Mouse (Mus musculus) embryonic facial prominence, embryonic 14.5 days (tissue): ENCODE measurements at regions not wholly inside any gene's neighbourhood (a gene's known extent, or its start where the extent isn't known, plus 50 kb on each side); places are given as distances from the start of the nearest gene placed in this dataset.

Experiments used
- ATAC-seq: fragments of 200-750 bp; cut with Nextera tagmentation; 2 replicates; pipeline ENCODE4 v1.8.0; 2017; ENCODE audit warnings: low read depth, moderate number of reproducible peaks, moderate TSS enrichment
- DNase-seq: peaks from one replicate; pipeline ENCODE4 v3.0.0-alpha.2; 2015; ENCODE audit warnings: low spot score
- H3K27ac ChIP-seq: fragments of 300-500 bp; sonication (generic); replicated peaks from 2 replicates; pipeline ENCODE4 v1.5.1; 2014; ENCODE audit warnings: low read depth, mild to moderate bottlenecking, low read length, moderate library complexity
- H3K27me3 ChIP-seq: fragments of 300-500 bp; sonication (generic); replicated peaks from 2 replicates; pipeline ENCODE4 v1.6.1; 2014; ENCODE audit warnings: low read length; ENCODE audit not compliant: control insufficient read depth, insufficient read depth
- H3K36me3 ChIP-seq: fragments of 300-500 bp; sonication (generic); 2 replicates; pipeline ENCODE4 v1.6.1; 2014; ENCODE audit warnings: low read length, mixed read lengths; ENCODE audit not compliant: control insufficient read depth, insufficient read depth
- H3K4me1 ChIP-seq: fragments of 300-500 bp; sonication (generic); 2 replicates; pipeline ENCODE4 v1.6.1; 2014; ENCODE audit warnings: antibody characterized with exemption, low read length; ENCODE audit not compliant: control insufficient read depth, insufficient read depth
- H3K4me2 ChIP-seq: fragments of 300-500 bp; sonication (generic); 2 replicates; pipeline ENCODE4 v1.6.1; 2014; ENCODE audit warnings: low read depth, mild to moderate bottlenecking, low read length, moderate library complexity, mixed read lengths
- H3K4me3 ChIP-seq: fragments of 300-500 bp; sonication (generic); 2 replicates; pipeline ENCODE4 v1.5.1; 2014; ENCODE audit warnings: low read depth, mild to moderate bottlenecking, low read length
- H3K9ac ChIP-seq: fragments of 300-500 bp; sonication (generic); 2 replicates; pipeline ENCODE4 v1.6.1; 2014; ENCODE audit warnings: low read depth, mild to moderate bottlenecking, low read length, moderate library complexity, mixed read lengths
- H3K9me3 ChIP-seq: fragments of 300-500 bp; sonication (generic); 2 replicates; pipeline ENCODE4 v1.6.1; 2016; ENCODE audit warnings: low read length; ENCODE audit not compliant: control insufficient read depth
- WGBS: fragments of 180-500 bp; shearing (Covaris S2); extraction: QIAGEN DNeasy Blood & Tissue Kit; methylation state at CpG from one replicate; pipeline ENCODE4 v1.1.7; 2014; 5-methylcytosine and 5-hydroxymethylcytosine counted together

DNA sequence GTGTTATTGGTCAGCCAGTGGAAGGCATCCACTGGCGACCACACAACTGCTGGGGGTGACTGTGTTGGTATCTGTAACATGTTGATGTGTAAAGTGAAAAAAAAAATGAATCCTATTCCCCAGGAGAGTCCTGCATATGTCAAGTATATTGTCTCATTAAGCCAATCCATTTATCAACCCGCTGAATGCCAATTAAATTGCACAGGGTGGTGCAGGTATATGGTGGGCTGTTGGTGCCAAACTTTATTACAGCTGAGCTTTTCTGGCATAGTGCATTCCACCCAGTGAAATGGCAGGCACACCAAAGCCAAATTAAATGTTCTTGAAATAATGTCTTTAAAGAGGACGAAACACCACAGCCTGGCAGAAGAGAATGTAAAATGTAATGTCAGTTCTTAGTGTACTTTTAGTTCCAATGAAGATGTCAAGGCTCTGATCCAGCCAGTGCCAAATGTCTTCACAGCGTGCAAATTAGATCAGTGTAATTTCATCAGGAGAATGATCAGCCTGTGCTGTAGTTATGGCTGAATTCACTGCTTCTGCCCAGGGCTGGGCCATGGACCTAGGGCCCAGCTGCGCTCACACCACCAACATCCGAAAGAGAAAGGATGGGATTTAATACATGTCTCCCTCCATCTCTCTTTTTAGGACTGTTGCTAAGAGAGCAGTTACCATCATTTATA, 66.6 kb upstream of the Itga4 start:
- ATAC-seq (no peak), DNase-seq (no peak)
- no peak overlapping the region for H3K9ac ChIP-seq
- no peak overlapping the region for H3K4me3 ChIP-seq
- no peak overlapping the region for H3K4me2 ChIP-seq
- no peaks in the 10 kb centered on the region for H3K27me3 ChIP-seq
- no peaks in the 10 kb centered on the region for H3K9me3 ChIP-seq
- H3K36me3 ChIP-seq: no peaks in the 10 kb centered on the region
- H3K27ac ChIP-seq: no peak overlapping the region
- peaks cover 6% of the 10 kb centered on the region; the same call in 1 of the 2 replicates for H3K4me1 ChIP-seq
- WGBS: 85% methylated on average over 6 of the region's 6 CpGs

DNA sequence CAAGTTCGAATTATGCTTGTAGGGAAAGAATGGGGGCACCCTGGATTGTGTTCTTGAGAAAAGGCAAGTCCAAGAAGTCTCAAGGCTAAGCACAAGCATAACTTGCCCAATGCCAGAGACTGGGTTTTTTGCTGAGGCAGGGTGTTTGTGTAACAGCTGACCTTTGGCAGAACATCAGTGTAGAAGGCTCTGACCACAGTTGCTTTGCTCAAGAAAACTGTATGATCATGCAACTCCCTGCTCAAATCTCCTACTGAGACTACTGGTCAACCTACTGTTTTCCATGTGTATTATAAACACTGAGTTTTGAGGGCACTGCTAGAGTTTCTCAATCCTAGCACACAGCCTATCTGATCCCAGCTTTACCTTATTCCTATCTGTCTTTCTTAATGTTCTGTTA, 61.4 kb upstream of the Itga4 start:
- H3K27me3 ChIP-seq: no peaks in the 10 kb centered on the region
- H3K4me1 ChIP-seq: no peaks in the 10 kb centered on the region
- ATAC-seq: no peak
- no peaks in the 10 kb centered on the region for H3K36me3 ChIP-seq
- no peaks in the 10 kb centered on the region for H3K9me3 ChIP-seq
- no peak overlapping the region for H3K27ac ChIP-seq
- H3K9ac ChIP-seq: no peak overlapping the region
- DNase-seq: no peak
- H3K4me2 ChIP-seq: no peak overlapping the region
- H3K4me3 ChIP-seq: no peak overlapping the region
- 74% methylated on average over 1 of the region's 1 CpGs for WGBS

DNA sequence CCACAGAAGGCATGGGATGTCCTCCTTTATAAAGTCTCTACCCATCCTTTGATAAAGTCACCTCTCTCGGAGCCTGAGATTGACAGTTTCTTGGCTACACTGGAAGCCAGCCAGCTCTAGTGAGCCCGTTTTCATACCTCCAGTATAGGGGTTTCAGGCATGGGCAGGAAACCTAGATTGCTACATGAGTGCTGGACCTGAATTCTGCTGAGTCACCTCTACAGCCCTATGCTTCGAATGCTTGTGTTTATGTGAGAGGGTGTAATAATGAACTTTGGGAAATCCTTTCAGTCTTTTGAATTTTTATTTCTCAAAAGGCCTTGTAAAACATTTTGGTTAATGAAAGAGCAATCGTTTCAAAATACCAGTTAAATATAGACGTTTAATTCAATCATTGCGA, 53.5 kb upstream of the Itga4 start:
- Histone ChIP-seq H3K4me3 (no peak overlapping the region), H3K27me3 (no peaks in the 10 kb centered on the region), H3K9ac (no peak overlapping the region), H3K9me3 (no peaks in the 10 kb centered on the region), H3K36me3 (no peaks in the 10 kb centered on the region), H3K27ac (no peak overlapping the region), H3K4me1 (no peaks in the 10 kb centered on the region), H3K4me2 (no peak overlapping the region)
- ATAC-seq (no peak), DNase-seq (no peak)
- 71% methylated on average over 6 of the region's 6 CpGs for WGBS
